Mouse (Mus musculus) lung, postnatal 0 days (tissue): ENCODE measurements at regions not wholly inside any gene's neighbourhood (a gene's known extent, or its start where the extent isn't known, plus 50 kb on each side); places are given as distances from the start of the nearest gene placed in this dataset.

Experiments
- CTCF ChIP-seq: IDR thresholded peaks from 2 replicates; pipeline ENCODE4 v1.5.1; 2016; ENCODE audit warnings: antibody characterized with exemption, mild to moderate bottlenecking
- EP300 ChIP-seq: IDR thresholded peaks from 2 replicates; pipeline ENCODE4 v1.6.1; 2016; ENCODE audit warnings: antibody characterized with exemption, mild to moderate bottlenecking, control low read depth

DNA sequence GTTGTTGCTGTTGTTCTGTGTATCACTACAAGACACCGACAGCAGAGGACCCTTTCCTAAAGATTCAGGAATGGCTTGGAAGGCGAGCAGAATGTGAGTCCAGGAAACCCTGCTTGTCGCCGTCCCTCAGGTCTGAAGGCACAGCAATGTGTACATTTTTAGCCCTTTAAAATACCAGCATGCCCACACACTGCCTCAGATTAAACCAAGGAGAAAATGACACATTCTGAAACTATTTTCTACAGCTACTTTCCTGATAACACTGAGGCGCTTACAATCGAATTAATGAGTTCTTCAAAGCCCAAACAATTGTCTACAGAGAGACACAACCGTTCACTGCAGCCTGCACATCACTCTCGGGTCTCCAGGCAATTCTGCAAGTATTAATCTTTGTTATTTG, 211.5 kb upstream of the Spdye4c start:
- TF ChIP-seq CTCF: no peak
- TF ChIP-seq EP300: no peak
